Mouse (Mus musculus): ENCODE measurements around the gene Dennd4a. TPM values are rescaled to one million over a fixed set of nuclear protein-coding genes. Genes with fewer than 3 reads are reported as not detected.

Gene Dennd4a
- polyA plus RNA-seq, 1 experiment = 6.2 TPM

DNA sequence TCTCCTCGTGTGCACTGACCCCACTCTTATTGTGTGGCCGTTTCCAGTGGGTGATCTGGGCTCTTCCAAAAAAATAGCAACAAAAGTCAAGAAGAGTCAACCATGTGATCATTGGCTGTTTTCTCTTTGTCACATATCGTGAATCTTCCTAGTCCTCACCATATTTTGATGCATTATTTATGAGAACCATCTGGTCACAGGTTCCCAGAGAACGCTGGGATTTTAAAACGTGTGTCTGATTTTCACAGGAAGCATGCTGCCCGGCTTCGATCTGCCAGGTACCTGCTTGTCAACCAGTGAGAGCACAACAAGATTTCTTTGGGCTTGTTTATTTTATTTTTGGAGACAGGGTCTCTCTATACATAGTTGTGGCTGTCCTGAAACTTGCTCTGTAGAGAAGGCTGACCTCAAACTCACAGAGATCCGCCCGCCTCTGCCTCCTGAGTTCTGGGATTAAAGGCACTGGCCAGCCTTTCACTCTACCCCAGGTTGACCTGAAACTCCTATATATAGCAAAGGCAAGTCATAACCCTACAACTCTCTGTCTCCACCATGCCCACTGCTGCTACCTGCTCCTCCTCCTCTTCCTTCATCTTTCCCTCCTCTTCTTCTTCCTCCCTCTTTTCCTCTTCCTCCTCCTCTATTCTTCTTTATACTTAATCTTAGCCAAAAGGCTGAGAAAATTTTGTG lies 24.8 kb upstream of the Dennd4a start:
- Histone ChIP-seq H3K4me1 (ENCODE audit: control insufficient read depth) (peaks cover 52% of the 10 kb centered on the region), H3K36me3 (ENCODE audit: control insufficient read depth) (no peaks in the 10 kb centered on the region), H3K4me3 (replicated peaks) (no peak overlapping the region), H3K9me3 (ENCODE audit: control insufficient read depth, low read length) (no peaks in the 10 kb centered on the region), H3K27me3 (ENCODE audit: control insufficient read depth) (no peaks in the 10 kb centered on the region)
- TF ChIP-seq GATA1 (IDR thresholded peaks at IDR 0.05; ENCODE audit: low read length) (no peak), TAL1 (IDR thresholded peaks at IDR 0.05; ENCODE audit: low read length) (no peak)

- Histone ChIP-seq H3K4me3 (replicated peaks) (no peak overlapping the region), H3K4me1 (ENCODE audit: control insufficient read depth) (peaks cover 68% of the 10 kb centered on the region)
- no peak for TF ChIP-seq TAL1 (IDR thresholded peaks at IDR 0.05; ENCODE audit: low read length)
Measured at GRCm38 (mm10) chr9:64788070-64788469, 23.1 kb upstream of the Dennd4a start.

GRCm38 (mm10) chr9:64789341-64789761 lies 21.8 kb upstream of the Dennd4a start:
- Histone ChIP-seq H3K4me3 (replicated peaks) (no peak overlapping the region), H3K4me1 (ENCODE audit: control insufficient read depth) (peaks cover 80% of the 10 kb centered on the region), H3K9me3 (ENCODE audit: control insufficient read depth, low read length) (no peaks in the 10 kb centered on the region)

More at GRCm38 (mm10) chr9:64788070-64788469, 23.1 kb upstream of the Dennd4a start:
- Histone ChIP-seq H3K27me3 (ENCODE audit: control insufficient read depth) (no peaks in the 10 kb centered on the region), H3K9me3 (ENCODE audit: control insufficient read depth, low read length) (no peaks in the 10 kb centered on the region), H3K36me3 (ENCODE audit: control insufficient read depth) (no peaks in the 10 kb centered on the region)

GRCm38 (mm10) chr9:64789887-64790400 lies 21.2 kb upstream of the Dennd4a start:
- TF ChIP-seq GATA1 (IDR thresholded peaks at IDR 0.05; ENCODE audit: low read length) (no peak), TAL1 (IDR thresholded peaks at IDR 0.05; ENCODE audit: low read length) (no peak)
- Histone ChIP-seq H3K4me3 (replicated peaks) (no peak overlapping the region), H3K36me3 (ENCODE audit: control insufficient read depth) (no peaks in the 10 kb centered on the region), H3K4me1 (ENCODE audit: control insufficient read depth) (peaks cover 80% of the 10 kb centered on the region), H3K9me3 (ENCODE audit: control insufficient read depth, low read length) (no peaks in the 10 kb centered on the region), H3K27me3 (ENCODE audit: control insufficient read depth) (no peaks in the 10 kb centered on the region)

More at GRCm38 (mm10) chr9:64789341-64789761, 21.8 kb upstream of the Dennd4a start:
- Histone ChIP-seq H3K36me3 (ENCODE audit: control insufficient read depth) (no peaks in the 10 kb centered on the region), H3K27me3 (ENCODE audit: control insufficient read depth) (no peaks in the 10 kb centered on the region)
- no peak for TF ChIP-seq GATA1 (IDR thresholded peaks at IDR 0.05; ENCODE audit: low read length)
- no peak for TF ChIP-seq TAL1 (IDR thresholded peaks at IDR 0.05; ENCODE audit: low read length)

- no peak for TF ChIP-seq GATA1 (IDR thresholded peaks at IDR 0.05; ENCODE audit: low read length)
- TF ChIP-seq TAL1 (IDR thresholded peaks at IDR 0.05; ENCODE audit: low read length) = no peak
- Histone ChIP-seq H3K27me3 (ENCODE audit: control insufficient read depth) (no peaks in the 10 kb centered on the region), H3K4me1 (ENCODE audit: control insufficient read depth) (peaks cover 82% of the 10 kb centered on the region), H3K36me3 (ENCODE audit: control insufficient read depth) (no peaks in the 10 kb centered on the region), H3K4me3 (replicated peaks) (no peak overlapping the region), H3K9me3 (ENCODE audit: control insufficient read depth, low read length) (no peaks in the 10 kb centered on the region)
Measured at GRCm38 (mm10) chr9:64790673-64791660, 20.2 kb upstream of the Dennd4a start.

DNA sequence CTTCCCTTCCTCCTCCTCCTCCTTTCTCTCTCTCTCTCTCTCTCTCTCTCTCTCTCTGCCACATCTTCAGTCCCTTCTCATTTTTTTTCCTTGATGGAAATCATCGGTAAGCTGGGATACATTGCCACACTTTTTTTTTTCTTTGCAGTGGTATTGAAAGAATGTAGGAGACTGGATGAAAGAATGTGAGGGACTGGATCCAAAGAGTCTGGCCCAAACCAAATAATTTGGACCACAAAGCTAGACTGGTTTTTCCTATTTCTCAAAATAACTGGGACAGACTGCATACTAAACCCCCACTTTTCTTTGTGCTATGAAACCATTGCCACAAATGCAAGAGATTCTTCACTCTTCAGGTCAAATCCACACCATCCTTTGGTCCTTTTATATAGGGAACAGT lies 19.5 kb upstream of the Dennd4a start:
- no peak overlapping the region for H3K4me3 ChIP-seq (replicated peaks)
- no peaks in the 10 kb centered on the region for H3K36me3 ChIP-seq (ENCODE audit: control insufficient read depth)
- H3K9me3 ChIP-seq (ENCODE audit: control insufficient read depth, low read length) = no peaks in the 10 kb centered on the region
- H3K4me1 ChIP-seq (ENCODE audit: control insufficient read depth) = peaks cover 81% of the 10 kb centered on the region
- no peaks in the 10 kb centered on the region for H3K27me3 ChIP-seq (ENCODE audit: control insufficient read depth)
- TF ChIP-seq GATA1 (IDR thresholded peaks at IDR 0.05; ENCODE audit: low read length) = no peak
- no peak for TF ChIP-seq TAL1 (IDR thresholded peaks at IDR 0.05; ENCODE audit: low read length)

- peaks cover 83% of the 10 kb centered on the region for H3K4me1 ChIP-seq (ENCODE audit: control insufficient read depth)
- no peaks in the 10 kb centered on the region for H3K36me3 ChIP-seq (ENCODE audit: control insufficient read depth)
- no peaks in the 10 kb centered on the region for H3K27me3 ChIP-seq (ENCODE audit: control insufficient read depth)
- peak overlapping the region; percentile 38 for H3K4me3 ChIP-seq (replicated peaks)
- peak; percentile 90 for TF ChIP-seq GATA1 (IDR thresholded peaks at IDR 0.05; ENCODE audit: low read length)
- TF ChIP-seq TAL1 (IDR thresholded peaks at IDR 0.05; ENCODE audit: low read length) = peak; percentile 85
- H3K9me3 ChIP-seq (ENCODE audit: control insufficient read depth, low read length) = no peaks in the 10 kb centered on the region
Measured at GRCm38 (mm10) chr9:64792379-64793274, 18.5 kb upstream of the Dennd4a start.

DNA sequence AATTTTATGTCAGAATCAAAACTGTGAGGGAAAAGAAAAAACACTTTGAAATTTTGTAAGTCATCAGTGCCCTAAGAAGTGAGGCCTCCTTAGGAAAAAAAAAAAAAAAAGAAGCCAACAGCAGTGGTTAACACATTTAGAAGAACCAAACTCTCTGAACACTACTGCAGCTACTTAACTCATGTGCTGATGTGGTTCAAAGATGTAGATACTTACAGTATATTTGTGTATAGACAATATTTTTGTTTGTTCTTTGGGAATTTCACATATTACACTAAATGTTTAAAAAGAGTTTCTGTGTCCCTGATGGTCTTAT lies 17.9 kb upstream of the Dennd4a start:
- TF ChIP-seq GATA1 (IDR thresholded peaks at IDR 0.05; ENCODE audit: low read length) = no peak
- no peak for TF ChIP-seq TAL1 (IDR thresholded peaks at IDR 0.05; ENCODE audit: low read length)
- peak overlapping the region; percentile 13 for H3K4me3 ChIP-seq (replicated peaks)
- no peaks in the 10 kb centered on the region for H3K36me3 ChIP-seq (ENCODE audit: control insufficient read depth)
- H3K9me3 ChIP-seq (ENCODE audit: control insufficient read depth, low read length) = no peaks in the 10 kb centered on the region
- no peaks in the 10 kb centered on the region for H3K27me3 ChIP-seq (ENCODE audit: control insufficient read depth)
- peaks cover 82% of the 10 kb centered on the region for H3K4me1 ChIP-seq (ENCODE audit: control insufficient read depth)
